Mouse (Mus musculus) embryonic fibroblast, embryonic 13.5 days (primary cell): Measurements from ENCODE around the gene Grwd1. TPM values are rescaled to one million over a fixed set of nuclear protein-coding genes. Genes with fewer than 3 reads are reported as not detected.

Experiments
- H3K27ac ChIP-seq: 2 replicates; pipeline ENCODE4 v1.5.1; 2012; ENCODE audit warnings: low read length, control low read depth, inconsistent platforms; ENCODE audit not compliant: insufficient read depth
- H3K4me1 ChIP-seq: 2 replicates; pipeline ENCODE4 v1.6.1; 2011; ENCODE audit warnings: low read length; ENCODE audit not compliant: control insufficient read depth, insufficient read depth
- H3K4me3 ChIP-seq: 2 replicates; pipeline ENCODE4 v1.5.1; 2011; ENCODE audit warnings: mild to moderate bottlenecking, control low read depth, low read length; ENCODE audit not compliant: insufficient read depth
- CTCF ChIP-seq: IDR thresholded peaks from 2 replicates; pipeline ENCODE4 v1.5.1; 2011; ENCODE audit warnings: mild to moderate bottlenecking, control low read depth, low read length, moderate library complexity, borderline replicate concordance; ENCODE audit not compliant: insufficient read depth
- POLR2A ChIP-seq: IDR thresholded peaks from 2 replicates; pipeline ENCODE4 v1.6.1; 2011; ENCODE audit warnings: low read depth, mild to moderate bottlenecking, control low read depth, low read length, moderate library complexity
- polyA plus RNA-seq: library from polyadenylated mRNA; stranded (reverse); fragments of >200 nt; gene quantifications from 2 replicates; pipeline ENCODE4 v1.2.4, GENCODE M21; 2011; ENCODE audit warnings: low read depth; ENCODE audit not compliant: missing spikeins, insufficient read length

Gene Grwd1
- polyA plus RNA-seq, 1 experiment: 13.5 TPM

DNA sequence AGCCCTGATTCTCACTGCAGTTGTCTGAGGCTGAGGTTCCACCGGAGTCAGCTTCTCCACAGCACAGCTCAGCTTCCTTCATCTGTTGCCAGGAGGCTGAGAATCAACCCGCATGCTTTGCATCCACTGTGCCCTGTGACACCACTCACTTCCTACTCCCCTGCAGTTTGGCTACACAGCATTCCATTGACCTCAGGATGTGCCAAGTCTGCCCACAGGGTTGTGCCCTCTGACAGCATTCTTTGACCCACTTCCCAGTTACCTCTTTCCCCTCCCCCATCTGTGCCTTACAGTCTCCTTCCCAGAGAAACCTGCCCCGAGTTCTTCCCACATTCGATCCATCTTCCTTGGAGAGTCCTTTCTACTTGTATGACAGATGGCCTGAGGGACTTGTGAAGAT lies 48.5 kb downstream of the Grwd1 start:
- TF ChIP-seq POLR2A (no peak), CTCF (no peak)
- H3K4me1 ChIP-seq: peaks cover 6% of the 10 kb centered on the region; the same call in 1 of the 2 replicates
- no peak overlapping the region for H3K27ac ChIP-seq
- H3K4me3 ChIP-seq: no peak overlapping the region

DNA sequence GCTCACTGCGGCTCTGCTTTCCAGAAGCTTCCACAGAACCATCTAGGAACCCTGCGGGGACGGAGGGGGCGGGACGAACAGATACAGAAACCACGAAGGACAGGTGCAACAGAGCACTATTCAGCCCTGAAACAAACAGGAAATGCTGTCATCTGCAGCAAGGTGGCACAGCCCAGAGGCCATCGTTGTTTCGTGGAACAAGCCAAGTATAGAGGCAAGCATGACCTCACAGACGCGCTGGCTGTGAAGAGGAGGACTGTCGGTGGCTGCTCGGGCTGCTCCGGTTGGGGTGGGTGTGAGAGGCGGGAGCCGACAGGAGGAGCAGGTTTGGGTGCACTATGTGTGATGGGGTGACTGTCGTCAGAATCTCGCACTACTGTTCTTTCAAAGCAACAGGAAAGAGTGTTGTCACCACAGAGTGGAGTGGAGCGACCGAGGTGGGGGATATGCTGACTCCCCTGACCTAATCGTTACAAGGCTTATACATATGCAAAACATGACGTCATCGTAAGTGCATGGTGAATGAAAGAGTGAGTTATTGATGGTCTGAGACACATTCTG lies 51.6 kb downstream of the Grwd1 start:
- Histone ChIP-seq H3K27ac (no peak overlapping the region), H3K4me3 (no peak overlapping the region), H3K4me1 (no peaks in the 10 kb centered on the region)
- TF ChIP-seq POLR2A: no peak
- no peak for TF ChIP-seq CTCF

DNA sequence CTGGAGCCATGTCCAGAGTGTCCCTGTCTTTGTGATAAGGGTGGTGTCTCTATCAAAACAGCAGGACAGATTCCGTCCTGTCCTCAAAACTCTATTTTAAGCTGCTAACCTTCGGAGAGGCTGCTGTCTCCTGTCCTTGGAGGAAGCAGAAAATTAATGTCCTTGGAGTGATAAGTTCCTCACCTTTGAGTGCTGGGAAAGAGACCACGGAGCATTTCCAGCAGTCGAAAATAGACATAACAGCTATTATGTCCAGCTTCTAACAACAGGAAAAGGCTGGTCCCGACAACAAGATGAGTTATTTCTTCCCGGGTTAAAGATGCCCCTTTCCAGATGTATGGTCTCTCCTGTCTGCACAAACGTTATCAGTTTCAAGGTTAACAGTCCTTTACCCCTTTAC lies 55.5 kb downstream of the Grwd1 start:
- Histone ChIP-seq H3K27ac (no peak overlapping the region), H3K4me1 (no peaks in the 10 kb centered on the region), H3K4me3 (no peak overlapping the region)
- TF ChIP-seq CTCF (no peak), POLR2A (no peak)

Other genes starting within 250 kb of the Grwd1 start
- 1.4 and 5.2 TPM in 2 replicates for gene Fgf21, start 215.5 kb downstream of the Grwd1 start, polyA plus RNA-seq
- not detected in 2 replicates for gene Fut1, start 213.7 kb downstream of the Grwd1 start, polyA plus RNA-seq
- not detected in 2 replicates for gene Izumo1, start 209.1 kb downstream of the Grwd1 start, polyA plus RNA-seq
- gene Rasip1, start 203.5 kb downstream of the Grwd1 start, polyA plus RNA-seq: 0.15 and 0.37 TPM in 2 replicates
- gene Mamstr, start 191.0 kb downstream of the Grwd1 start, polyA plus RNA-seq: 0.70 and 1.8 TPM in 2 replicates
- not detected in 2 replicates for gene Fut2, start 164.6 kb downstream of the Grwd1 start, polyA plus RNA-seq
- gene Ntn5, start 146.9 kb downstream of the Grwd1 start, polyA plus RNA-seq: 0.58 TPM in 1 of 2 replicates, not detected in the other
- 0.21 TPM in 1 of 2 replicates, not detected in the other for gene Sec1, start 136.5 kb downstream of the Grwd1 start, polyA plus RNA-seq
- 6.6 and 6.8 TPM in 2 replicates for gene Car11, start 131.1 kb downstream of the Grwd1 start, polyA plus RNA-seq
- 15.9 and 17.0 TPM in 2 replicates for gene Dbp, start 125.9 kb downstream of the Grwd1 start, polyA plus RNA-seq
- 1,118 and 1,143 TPM in 2 replicates for gene Rpl18, start 115.5 kb downstream of the Grwd1 start, polyA plus RNA-seq
- 19.0 and 19.1 TPM in 2 replicates for gene Sphk2, start 112.9 kb downstream of the Grwd1 start, polyA plus RNA-seq
- gene Fam83e, start 109.7 kb downstream of the Grwd1 start, polyA plus RNA-seq: not detected in 2 replicates
- not detected in 2 replicates for gene Spaca4, start 105.1 kb downstream of the Grwd1 start, polyA plus RNA-seq
- 5.5 and 8.7 TPM in 2 replicates for gene Lmtk3, start 47.2 kb downstream of the Grwd1 start, polyA plus RNA-seq
- gene Sult2b1, start 46.3 kb downstream of the Grwd1 start, polyA plus RNA-seq: 0.44 TPM in 1 of 2 replicates, not detected in the other
- 63.7 and 69.6 TPM in 2 replicates for gene Cyth2, start 16.4 kb downstream of the Grwd1 start, polyA plus RNA-seq
- gene Kcnj14, start 6.2 kb downstream of the Grwd1 start, polyA plus RNA-seq: not detected in 2 replicates
- 283 and 303 TPM in 2 replicates for gene Kdelr1, start 41.8 kb upstream of the Grwd1 start, polyA plus RNA-seq
- gene Grin2d, start 47.4 kb upstream of the Grwd1 start, polyA plus RNA-seq: 1.8 and 2.1 TPM in 2 replicates
- gene Syngr4, start 65.8 kb upstream of the Grwd1 start, polyA plus RNA-seq: not detected in 2 replicates
- gene Tmem143, start 66.0 kb upstream of the Grwd1 start, polyA plus RNA-seq: 18.0 and 21.2 TPM in 2 replicates
- 373 and 394 TPM in 2 replicates for gene Emp3, start 90.5 kb upstream of the Grwd1 start, polyA plus RNA-seq
- gene Ccdc114, start 93.1 kb upstream of the Grwd1 start, polyA plus RNA-seq: 0.73 and 1.1 TPM in 2 replicates
- gene Abcc6, start 199.4 kb upstream of the Grwd1 start, polyA plus RNA-seq: 0.14 TPM in 1 of 2 replicates, not detected in the other
- gene Nomo1, start 202.8 kb upstream of the Grwd1 start, polyA plus RNA-seq: 52.2 and 80.0 TPM in 2 replicates